Mouse (Mus musculus): ENCODE measurements at regions not wholly inside any gene's neighbourhood (a gene's known extent, or its start where the extent isn't known, plus 50 kb on each side); places are given as distances from the start of the nearest gene placed in this dataset.
"Not testable (repeated sequence)": the region's sequence is repeated elsewhere in the genome, so short reads cannot be mapped to it uniquely, and the experiment has no call there.

DNA sequence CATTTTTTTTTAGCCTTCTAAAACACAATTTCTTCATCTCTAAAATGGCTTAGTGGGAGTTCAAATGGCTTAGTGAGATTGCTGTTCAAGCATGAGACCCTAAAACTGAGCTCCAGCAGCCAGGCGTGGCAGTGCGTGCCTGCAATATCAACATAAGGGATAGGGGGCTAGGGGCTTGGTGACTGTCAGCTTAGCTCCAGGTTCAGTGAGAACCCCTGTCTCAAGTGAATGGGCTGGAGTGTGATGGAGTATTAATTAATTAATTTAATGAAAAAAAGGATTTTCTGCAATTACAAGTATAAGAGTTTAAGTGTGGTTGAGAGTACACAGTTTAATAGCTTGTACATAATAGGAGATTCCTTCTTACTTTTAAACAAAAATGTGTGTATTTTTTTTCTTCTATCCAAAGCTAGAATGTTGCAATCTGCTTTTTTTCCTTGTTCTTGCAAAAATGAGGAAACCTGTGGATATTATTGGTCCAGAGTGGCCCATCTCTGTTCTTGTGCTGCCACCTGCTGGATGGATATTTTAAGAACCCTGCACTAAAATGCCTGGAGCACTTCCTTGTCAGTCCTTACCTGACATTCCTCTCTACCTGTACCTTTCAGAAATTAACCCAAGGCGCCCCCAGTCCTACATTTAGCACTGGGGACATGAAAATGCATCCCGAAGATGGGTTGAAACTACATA is 54.0 kb upstream of the Usp47 start:
- peak; percentile 15 for DNase-seq (ENCODE audit: low read depth, low spot score)

DNA sequence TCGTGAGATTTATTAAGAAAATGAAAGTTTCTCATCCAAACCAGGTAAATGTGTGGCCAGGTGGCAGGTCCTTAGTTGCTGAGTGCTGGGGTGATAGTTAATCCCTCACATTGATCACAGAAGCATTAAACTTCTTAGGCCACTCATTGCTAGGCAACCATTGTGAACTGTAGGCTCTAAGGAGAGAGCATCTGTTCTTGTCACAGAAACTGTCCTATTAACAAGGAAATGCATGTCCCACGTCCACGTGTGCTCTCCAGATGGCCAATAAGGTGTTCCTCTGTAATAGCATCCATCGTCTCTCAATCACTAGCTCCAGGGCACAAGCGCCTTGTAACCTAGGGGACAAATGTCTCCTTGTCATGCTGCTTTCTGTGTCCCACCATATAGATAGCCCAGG is 55.0 kb upstream of the Usp47 start:
- DNase-seq (ENCODE audit: low read depth, low spot score) = no peak

- DNase-seq (ENCODE audit: low read depth, low spot score) = no peak
Observed at GRCm38 (mm10) chr7:111966716-111967115, 56.6 kb upstream of the Usp47 start.

- DNase-seq (ENCODE audit: low read depth, low spot score) = no peak
Observed at GRCm38 (mm10) chr7:111963969-111964368, 59.3 kb upstream of the Usp47 start.

DNA sequence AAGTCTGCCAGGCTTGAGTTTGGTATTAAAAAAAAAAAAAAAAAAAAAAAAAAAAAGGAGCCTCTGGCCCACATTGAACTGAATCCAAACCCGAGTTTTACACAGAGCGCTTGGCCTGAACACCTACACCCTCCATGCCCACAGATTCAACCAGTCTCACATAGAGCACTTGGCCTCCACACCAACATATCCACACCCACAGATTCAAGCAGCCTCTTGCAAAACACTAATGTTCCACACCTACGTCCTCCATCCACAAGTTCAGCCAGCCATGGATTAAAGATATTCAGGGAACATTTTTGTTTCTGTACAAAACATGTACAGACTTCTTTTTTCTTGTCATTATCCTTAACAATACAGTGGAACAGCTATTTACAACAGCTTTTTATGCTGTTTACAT is 63.3 kb upstream of the Usp47 start:
- no peak for DNase-seq (ENCODE audit: low read depth, low spot score)

- no peak for DNase-seq (ENCODE audit: low read depth, low spot score)
Observed at GRCm38 (mm10) chr7:111956671-111957070, 66.6 kb upstream of the Usp47 start.

DNA sequence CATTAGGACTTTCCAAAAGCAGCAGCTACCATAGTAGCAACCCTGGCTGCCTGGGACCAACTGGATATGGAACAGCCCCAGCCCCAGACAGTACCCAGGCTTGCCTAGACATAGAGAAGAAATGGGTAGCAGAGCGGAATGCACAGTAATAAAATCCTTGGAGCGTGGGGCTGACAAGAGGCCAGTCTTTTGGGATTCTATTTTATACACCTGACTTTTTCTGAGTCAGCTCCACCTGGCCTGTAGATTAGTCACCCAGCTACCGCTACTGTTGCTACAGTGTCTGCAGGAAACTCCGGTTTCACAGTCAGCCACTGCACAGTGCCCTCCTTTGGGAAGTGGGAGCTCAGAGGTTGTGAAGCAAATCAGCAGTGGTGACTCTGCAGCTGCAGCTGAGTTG is 83.7 kb upstream of the Usp47 start:
- no peak for DNase-seq (ENCODE audit: low read depth, low spot score)

GRCm38 (mm10) chr7:111937547-111937946 is 85.8 kb upstream of the Usp47 start:
- no peak for DNase-seq (ENCODE audit: low read depth, low spot score)

DNA sequence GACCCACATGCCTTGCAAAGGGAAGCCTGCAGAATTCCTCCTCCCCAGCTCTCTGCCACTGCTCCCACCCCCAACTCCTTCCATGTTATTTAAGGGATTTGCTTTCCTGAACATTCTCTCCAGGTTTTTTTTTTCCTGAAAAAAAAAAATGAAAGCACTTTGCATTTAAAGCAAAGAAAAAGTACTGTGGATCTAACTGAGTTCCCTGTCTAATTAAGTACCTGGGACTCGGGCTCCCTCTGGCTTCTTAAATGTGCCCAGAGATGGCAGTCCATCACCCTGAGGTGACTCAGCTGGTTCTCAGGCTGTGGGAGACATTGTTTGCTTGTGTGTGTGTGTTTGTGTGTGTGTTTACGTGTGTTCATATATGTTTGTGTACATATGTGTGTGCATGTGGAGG is 86.2 kb upstream of the Usp47 start:
- no peak for DNase-seq (ENCODE audit: low read depth, low spot score)

DNA sequence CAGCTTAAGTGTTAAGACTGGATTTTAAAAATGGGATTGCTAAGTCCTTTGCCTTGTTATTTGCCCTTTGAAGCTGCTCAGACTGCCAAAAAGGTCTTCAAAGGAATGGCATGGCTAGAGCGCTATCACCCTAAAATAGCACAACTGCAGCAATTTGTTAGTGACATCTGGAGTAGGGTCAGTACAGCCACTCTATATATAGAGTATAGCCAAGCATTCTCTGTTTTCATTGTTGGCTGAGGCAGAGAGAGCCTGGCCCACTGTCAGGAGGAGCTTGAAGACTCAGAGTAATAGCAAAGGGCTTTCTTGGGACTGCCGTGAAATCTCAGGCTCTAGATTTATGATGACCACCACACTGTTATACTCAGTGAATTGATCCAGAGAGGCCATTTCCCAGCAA is 90.6 kb upstream of the Usp47 start:
- DNase-seq (ENCODE audit: low read depth, low spot score) = peak; percentile 38

GRCm38 (mm10) chr7:111919961-111920360 is 103.3 kb upstream of the Usp47 start:
- DNase-seq (ENCODE audit: low read depth, low spot score) = no peak

DNA sequence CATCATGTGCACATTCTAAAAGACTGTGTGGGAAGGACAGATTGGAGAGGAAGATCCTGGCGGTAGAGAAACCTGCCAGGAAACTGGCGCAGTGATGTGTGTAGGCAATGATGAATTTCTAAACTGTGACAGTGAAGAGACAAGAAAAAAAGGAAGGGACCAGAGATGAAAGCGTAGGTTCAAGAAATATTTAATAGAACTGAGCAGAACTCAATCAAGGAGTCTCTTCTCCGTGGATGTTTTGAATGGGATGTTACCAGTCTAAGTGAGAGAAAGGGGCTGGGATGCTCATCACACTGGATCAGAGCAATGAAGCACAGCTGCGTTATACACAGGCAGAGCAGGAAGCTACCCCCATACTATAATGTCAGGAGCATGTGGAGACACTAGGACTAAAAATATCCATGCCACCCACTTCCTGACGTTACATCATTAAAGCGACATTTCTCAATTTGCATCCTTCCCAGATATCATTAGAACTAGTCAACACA is 119.5 kb upstream of the Usp47 start:
- DNase-seq (ENCODE audit: low read depth, low spot score) = no peak

GRCm38 (mm10) chr7:111897016-111897415 is 117.2 kb upstream of the Galnt18 start:
- DNase-seq (ENCODE audit: low read depth, low spot score) = no peak

GRCm38 (mm10) chr7:111896255-111896654 is 116.5 kb upstream of the Galnt18 start:
- peak; percentile 22 for DNase-seq (ENCODE audit: low read depth, low spot score)

GRCm38 (mm10) chr7:111882991-111883390 is 103.2 kb upstream of the Galnt18 start:
- DNase-seq (ENCODE audit: low read depth, low spot score) = no peak

DNA sequence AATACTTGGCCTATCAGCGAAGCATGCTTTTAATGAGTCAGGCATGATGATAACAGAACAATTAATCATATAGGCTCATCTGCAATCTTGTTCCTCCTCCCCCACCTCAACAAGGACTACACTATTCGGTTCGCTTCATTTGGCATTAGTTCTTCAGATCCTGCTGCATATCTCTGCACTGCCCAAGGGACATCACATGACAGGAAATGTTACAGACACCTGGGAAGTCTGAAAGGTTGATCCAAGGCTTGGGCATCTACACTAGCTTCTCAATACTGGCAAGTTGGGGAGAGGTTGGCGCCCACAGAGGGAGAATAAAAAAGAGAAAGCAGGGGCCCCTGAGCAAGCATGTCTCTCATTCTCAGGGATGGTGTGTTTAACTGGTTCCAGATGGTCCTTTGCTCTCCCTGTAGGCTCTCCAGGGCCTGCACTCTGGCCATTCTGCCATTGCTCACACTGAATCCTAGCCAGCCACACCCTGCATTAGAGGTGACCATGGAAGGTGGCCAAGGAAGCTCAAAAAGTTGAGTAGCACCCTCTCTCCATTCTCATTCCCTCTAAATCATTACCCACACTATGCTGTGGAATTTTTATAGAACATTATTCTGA is 100.4 kb upstream of the Galnt18 start:
- no peak for DNase-seq (ENCODE audit: low read depth, low spot score)

- no peak for DNase-seq (ENCODE audit: low read depth, low spot score)
Observed at GRCm38 (mm10) chr7:111877591-111877990, 97.8 kb upstream of the Galnt18 start.

DNA sequence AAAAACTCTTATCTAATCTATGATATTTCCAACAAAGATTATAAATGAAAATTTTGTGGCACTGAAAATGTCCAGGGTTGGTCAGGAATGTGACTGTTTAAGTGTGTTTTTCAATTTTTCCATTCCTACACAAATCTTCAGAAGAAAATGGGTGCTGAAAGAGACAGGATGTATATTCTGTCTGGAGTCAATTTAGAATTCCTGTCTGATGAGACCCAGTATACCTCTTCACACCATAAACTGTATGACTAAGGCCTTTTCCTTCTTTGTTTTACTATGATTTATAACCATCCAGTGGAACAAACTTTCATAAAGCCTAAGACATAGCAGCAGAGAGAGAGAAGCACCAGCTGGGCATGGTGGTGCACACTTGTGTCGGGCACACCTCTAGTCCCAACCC is 96.2 kb upstream of the Galnt18 start:
- no peak for DNase-seq (ENCODE audit: low read depth, low spot score)

DNA sequence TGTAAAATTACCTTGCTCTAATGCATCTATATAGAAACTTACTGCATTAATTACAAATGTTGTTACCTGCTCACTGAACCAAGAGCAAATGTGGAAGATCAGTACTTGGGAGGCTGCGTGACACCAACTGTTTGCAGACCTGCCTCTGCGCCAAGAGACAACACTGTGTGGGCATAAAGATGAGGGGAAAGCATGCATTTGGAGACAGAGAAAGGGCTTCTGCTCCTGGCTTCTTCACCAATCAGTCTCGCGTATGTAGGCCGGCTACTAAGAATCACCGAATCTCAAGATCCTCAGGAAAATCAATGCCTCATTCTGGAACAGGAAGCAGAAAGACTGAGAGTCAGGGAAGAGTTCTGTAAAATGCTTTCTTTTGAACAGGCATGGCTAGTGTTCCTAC is 89.6 kb upstream of the Galnt18 start:
- DNase-seq (ENCODE audit: low read depth, low spot score) = no peak

DNA sequence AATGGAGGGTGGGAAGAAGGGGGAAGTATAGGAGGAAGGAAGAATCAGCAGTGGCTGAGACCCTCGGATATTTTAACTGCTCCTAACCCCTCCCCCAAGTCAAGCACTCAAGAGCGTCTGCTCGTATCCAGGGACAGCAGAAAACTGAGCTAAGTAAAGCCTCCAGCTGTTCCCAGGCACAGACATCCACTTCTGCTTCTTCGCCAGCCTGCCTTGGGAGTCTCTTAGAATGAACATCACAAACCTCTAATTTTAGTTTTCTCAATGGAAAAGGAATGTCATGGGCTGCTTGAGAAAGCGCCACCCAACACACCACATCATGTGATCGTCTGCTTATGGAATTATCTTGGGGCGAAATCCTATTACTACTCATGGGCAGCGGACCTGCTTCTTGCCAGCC is 83.3 kb upstream of the Galnt18 start:
- no peak for DNase-seq (ENCODE audit: low read depth, low spot score)

- DNase-seq (ENCODE audit: low read depth, low spot score) = not testable (repeated sequence)
Observed at GRCm38 (mm10) chr7:111858291-111858690, 78.5 kb upstream of the Galnt18 start.

DNA sequence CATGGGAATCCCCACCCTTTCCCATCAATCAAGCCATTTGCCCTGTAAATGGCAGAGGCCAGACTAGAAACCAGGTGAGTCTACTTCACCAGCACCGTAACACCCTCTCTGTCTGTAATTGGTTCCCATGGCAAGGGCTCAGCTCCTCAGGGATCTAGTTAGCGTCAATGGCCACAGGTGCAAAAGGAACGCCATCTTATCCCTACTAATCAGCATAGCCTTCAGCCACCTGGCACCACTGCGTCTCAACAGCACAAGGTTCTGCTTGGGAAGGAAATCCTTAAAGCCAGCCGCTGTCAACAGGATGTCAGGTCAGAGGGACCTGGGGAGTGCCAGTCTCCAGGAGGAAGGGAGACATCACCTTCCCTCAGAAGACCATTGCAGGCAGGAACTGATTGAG is 77.2 kb upstream of the Galnt18 start:
- DNase-seq (ENCODE audit: low read depth, low spot score) = no peak

DNA sequence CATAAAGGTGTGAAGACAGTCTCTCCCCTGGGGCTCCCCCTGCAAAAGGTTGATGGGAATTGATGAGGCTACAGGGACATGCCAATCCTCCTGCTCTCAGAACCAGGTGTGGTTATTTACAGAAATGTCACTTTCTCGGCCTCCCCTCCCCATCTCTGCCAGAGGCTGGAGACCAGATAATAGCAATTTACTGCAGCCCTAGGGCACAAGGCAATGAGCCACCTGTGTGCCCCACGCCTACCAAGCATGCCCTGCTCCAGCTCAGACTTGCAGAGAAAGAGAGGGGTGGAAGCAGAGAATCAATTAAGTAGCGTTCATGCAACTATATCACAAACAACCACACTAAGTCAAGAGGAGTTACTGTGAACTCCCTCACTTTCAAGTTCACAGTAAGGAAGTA is 75.5 kb upstream of the Galnt18 start:
- no peak for DNase-seq (ENCODE audit: low read depth, low spot score)

DNA sequence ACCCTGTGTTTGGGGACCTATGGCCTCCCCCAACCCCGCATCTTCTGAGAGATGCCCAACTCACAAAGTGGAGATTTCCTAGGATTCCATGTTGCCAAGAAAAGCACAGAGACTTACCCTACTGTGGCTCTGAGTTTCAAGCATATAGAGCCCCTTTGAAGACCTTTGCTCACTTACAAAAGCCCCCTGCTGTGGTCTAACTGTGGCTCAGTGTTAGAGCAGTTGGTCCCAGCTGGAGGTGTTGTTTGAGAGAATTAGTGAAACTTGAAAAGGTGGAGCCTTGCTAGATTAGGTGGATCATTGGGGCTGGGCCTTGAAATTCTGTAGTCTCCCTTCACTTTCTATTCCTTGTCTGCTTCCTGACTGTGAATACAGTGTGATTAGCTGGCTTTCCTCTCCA is 66.6 kb upstream of the Galnt18 start:
- no peak for DNase-seq (ENCODE audit: low read depth, low spot score)

Data from skeletal muscle tissue, adult 2 months (tissue).